Mouse (Mus musculus) megakaryocyte-erythroid progenitor cell, adult 5-6 weeks (primary cell): Measurements from ENCODE around the gene P2ry10b. TPM values are rescaled to one million over a fixed set of nuclear protein-coding genes. Genes with fewer than 3 reads are reported as not detected.

ENCODE experiments used
- ATAC-seq: replicated peaks from 2 replicates; pipeline ENCODE4 v1.8.0; 2016; ENCODE audit warnings: mild to moderate bottlenecking, inconsistent platforms; ENCODE audit not compliant: severe bottlenecking, poor library complexity, low FRiP score, low TSS enrichment
- total RNA-seq, 2 experiments: library from RNA; stranded (forward) in 1 of 2; stranded (reverse) in 1 of 2; fragments of 200-1000, 215-1000 nt in 1 of 2; fragments of >200 nt in 1 of 2; fragmentation: Nextera tagmentation in 1 of 2; gene quantifications; 2 replicates each; pipeline ENCODE4 v1.2.3; 2014 to 2017

Gene P2ry10b
- 1.2 TPM in 1 of 2 replicates, not detected in the other for total RNA-seq (2014; fragmentation: Nextera tagmentation)
- not detected in 2 replicates for total RNA-seq (2017)

DNA sequence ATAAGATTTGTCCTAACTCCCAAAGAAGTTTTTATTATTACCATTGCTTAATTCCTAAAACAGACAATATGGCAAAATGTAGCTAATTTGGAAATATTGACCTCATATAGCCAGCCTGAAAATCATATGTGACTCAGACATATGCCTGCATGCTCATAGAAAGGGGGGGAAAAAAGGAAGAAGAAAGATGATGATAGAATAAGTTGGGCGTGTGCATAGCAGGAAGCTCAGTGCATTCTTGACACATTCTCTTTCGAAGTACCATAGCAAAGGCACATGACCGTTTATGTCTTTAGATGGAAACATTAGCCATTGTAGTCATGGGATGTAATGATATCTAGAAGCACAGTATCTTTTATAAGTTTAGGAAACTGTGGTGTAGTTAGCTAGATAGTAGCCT is at the start of gene P2ry10b:
Gene P2ry10b, plus strand, starts transcription at position 247 of the 400 bp plus-strand sequence.
- ATAC-seq = no peak

- ATAC-seq = no peak
These were observed 32.4 kb upstream of the P2ry10b start for GRCm38 (mm10) chrX:107116333-107116732.

GRCm38 (mm10) chrX:107116987-107117386 is 31.7 kb upstream of the P2ry10b start:
- no peak for ATAC-seq

DNA sequence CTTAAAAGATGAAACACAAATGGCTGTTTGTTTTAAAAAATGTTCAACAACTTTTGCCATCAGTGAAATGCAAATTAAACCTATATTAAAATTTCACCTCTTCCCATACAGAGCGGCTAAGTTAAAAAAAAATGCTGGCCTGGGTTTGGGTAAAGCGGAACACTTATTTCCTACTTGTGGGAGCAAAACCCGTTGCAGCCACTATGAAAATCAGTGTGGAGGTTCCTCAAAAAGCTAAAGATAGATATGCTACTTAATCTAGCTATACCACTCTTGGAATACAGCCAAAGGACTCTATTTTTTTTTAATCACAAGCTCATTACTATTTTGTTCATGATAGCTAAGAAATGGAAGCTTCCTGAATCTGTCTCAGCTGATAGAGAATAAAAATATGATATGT is 5.5 kb upstream of the P2ry10b start:
- ATAC-seq = no peak

GRCm38 (mm10) chrX:107143930-107144329 is 4.8 kb upstream of the P2ry10b start:
- no peak for ATAC-seq

DNA sequence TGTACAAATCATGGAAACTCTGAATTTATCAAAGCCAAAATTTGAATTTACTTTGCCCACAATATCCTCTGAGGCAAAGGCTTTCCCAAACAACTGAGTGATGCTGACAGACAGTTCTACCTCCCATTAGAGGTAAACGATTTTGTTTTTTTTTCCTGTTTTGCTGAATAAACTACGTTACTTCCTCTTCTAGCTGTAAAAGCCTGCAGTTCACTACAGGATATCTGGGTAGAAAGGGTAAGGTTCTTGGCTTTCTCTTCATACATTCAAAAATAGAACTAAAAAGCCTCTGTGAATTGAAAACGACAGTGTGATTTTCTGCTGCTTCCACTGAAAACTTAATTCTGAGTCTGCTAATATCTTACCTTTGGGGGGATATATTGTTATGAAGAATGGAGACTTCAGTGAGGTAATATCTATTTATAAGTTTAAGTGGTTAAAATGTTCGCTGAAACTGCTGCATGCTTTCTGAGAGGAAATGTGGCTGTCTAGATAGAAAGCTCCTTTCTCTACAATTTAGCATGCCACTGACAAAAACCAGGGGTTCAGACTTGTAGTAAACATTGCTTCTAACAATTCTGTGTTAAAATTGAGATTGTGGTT is 765 bp downstream of the P2ry10b start:
- no peak for ATAC-seq

GRCm38 (mm10) chrX:107150027-107150426 is 1.3 kb downstream of the P2ry10b start:
- ATAC-seq = no peak

GRCm38 (mm10) chrX:107150752-107151515 is 2.2 kb downstream of the P2ry10b start:
- ATAC-seq = peak; percentile 96

- no peak for ATAC-seq
These were observed 7.3 kb downstream of the P2ry10b start for GRCm38 (mm10) chrX:107156021-107156420.

GRCm38 (mm10) chrX:107160496-107160895 is 11.8 kb downstream of the P2ry10b start:
- no peak for ATAC-seq

GRCm38 (mm10) chrX:107168281-107168680 is 19.6 kb downstream of the P2ry10b start:
- no peak for ATAC-seq

GRCm38 (mm10) chrX:107169128-107169527 is 20.4 kb downstream of the P2ry10b start:
- no peak for ATAC-seq

- no peak for ATAC-seq
These were observed 30.0 kb downstream of the P2ry10b start for GRCm38 (mm10) chrX:107178742-107179141.

GRCm38 (mm10) chrX:107217577-107218090 is 68.9 kb downstream of the P2ry10b start:
- ATAC-seq = no peak

Other genes with a start within 250 kb of the P2ry10b start
- 0.57 TPM in 1 of 2 replicates, not detected in the other for gene Lpar4, start 228.3 kb upstream of the P2ry10b start, total RNA-seq (2014; fragmentation: Nextera tagmentation)
- gene Lpar4, start 228.3 kb upstream of the P2ry10b start, total RNA-seq (2017) = 0.23 TPM in 1 of 2 replicates, not detected in the other
- 0.09 and 0.12 TPM in 2 replicates for gene P2ry10, start 60.4 kb upstream of the P2ry10b start, total RNA-seq (2014; fragmentation: Nextera tagmentation)
- 0.95 and 5.8 TPM in 2 replicates for gene P2ry10, start 60.4 kb upstream of the P2ry10b start, total RNA-seq (2017)
- gene Gpr174, start 107.0 kb downstream of the P2ry10b start, total RNA-seq (2014; fragmentation: Nextera tagmentation) = 0.22 and 0.42 TPM in 2 replicates
- 0.50 and 1.2 TPM in 2 replicates for gene Gpr174, start 107.0 kb downstream of the P2ry10b start, total RNA-seq (2017)